Mouse (Mus musculus): Measurements from ENCODE around the gene Myh9. TPM values are rescaled to one million over a fixed set of nuclear protein-coding genes. Genes with fewer than 3 reads are reported as not detected.

Gene Myh9
- polyA plus RNA-seq, 1 experiment from 2014 or later: 55.4 TPM

DNA sequence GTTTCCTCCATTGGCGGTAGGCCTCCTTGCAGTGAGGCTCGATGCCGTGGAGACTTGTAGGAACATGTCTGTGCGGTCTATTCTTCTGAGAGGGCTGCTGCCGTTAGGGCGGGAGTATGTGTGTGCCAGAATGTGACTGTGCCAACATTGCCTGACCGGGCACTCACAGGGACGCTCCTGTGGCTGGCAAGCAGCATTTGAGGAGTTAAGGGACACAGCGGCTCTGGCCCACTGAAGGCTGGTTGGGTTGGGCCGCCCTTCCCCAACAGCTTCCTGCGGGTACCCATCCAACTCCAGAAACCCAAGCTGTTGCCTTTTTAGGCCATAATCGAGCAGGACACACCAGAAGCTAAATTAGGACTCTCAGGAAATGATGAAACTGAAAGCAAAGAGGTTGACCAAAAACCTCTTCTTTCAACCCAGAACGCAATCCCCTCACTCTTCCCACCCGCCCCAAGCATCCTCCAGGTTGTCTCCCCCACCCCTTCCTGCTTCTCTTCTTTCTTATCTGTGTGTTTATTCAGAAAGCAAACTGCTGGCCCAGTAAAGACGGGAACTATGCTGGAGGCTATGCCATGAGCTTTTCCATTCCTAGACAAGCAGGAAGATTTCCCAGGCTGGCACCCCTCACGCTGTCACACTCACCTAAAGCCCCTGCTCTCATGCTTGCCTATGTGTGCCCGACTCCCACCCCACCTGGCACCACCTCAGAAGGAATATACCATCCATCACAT is 25.9 kb downstream of the Myh9 start:
- Histone ChIP-seq H3K4me2 (replicated peaks; ENCODE audit: low read depth, low read length) (no peak overlapping the region), H3K9ac (replicated peaks; ENCODE audit: low read length) (peak overlapping the region; percentile 52)

DNA sequence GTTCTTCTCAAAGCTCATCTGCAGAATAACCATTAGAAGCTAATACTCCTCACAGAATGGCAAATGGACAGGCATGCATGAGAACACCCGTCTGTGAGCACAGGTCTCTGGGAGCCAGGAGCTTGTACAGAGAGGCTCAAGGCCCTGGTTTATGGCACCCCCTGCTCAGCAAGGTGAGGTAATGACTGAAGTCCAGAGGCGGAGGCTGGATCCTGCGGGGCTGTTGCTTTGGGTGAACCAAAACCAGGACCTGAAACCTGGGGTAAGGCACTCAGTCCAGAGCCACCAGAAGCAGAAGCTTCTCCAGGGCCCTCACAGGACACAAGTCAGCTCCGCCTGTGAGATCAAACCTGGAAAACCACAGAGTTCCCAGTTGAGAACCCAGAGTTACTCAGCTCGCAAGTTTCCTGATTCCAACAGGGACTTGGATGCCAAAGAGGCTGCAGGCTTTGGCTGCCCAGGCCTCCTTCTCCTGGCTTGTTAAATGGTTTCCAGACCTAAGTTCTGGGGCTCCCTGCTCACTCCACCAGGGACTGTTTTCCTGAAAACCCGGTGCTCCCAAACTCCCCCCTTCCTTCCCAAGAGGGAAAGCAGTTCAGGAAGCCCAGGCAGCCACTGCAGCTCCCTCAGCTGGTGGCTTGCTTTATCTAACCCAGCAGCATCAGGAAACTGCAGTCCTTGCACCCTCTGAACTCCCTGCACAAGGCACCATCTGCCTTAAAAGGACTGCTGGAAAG is 28.2 kb downstream of the Myh9 start:
- Histone ChIP-seq H3K4me1 (ENCODE audit: insufficient read depth, low read length) (peaks cover 63% of the 10 kb centered on the region), H3K4me2 (replicated peaks; ENCODE audit: low read depth, low read length) (no peak overlapping the region), H3K9ac (replicated peaks; ENCODE audit: low read length) (peak overlapping the region; percentile 17; the same call in 1 of the 2 replicates), H3K27me3 (ENCODE audit: insufficient read depth, low read length) (no peaks in the 10 kb centered on the region), H3K27ac (ENCODE audit: low read length) (peak overlapping the region; percentile 63), H3K9me3 (ENCODE audit: low read length) (no peaks in the 10 kb centered on the region), H3K4me3 (ENCODE audit: low read length) (no peak overlapping the region), H3K36me3 (ENCODE audit: insufficient read depth, low read length) (peaks cover 31% of the 10 kb centered on the region)
- ATAC-seq (ENCODE audit: low FRiP score, low TSS enrichment): no peak
- 58% methylated on average over 6 of the region's 6 CpGs for WGBS

More for the DNA sequence above, 25.9 kb downstream of the Myh9 start:
- Histone ChIP-seq H3K27me3 (ENCODE audit: insufficient read depth, low read length) (no peaks in the 10 kb centered on the region), H3K36me3 (ENCODE audit: insufficient read depth, low read length) (peaks cover 17% of the 10 kb centered on the region), H3K4me3 (ENCODE audit: low read length) (no peak overlapping the region), H3K9me3 (ENCODE audit: low read length) (no peaks in the 10 kb centered on the region), H3K27ac (ENCODE audit: low read length) (peak overlapping the region; percentile 64), H3K4me1 (ENCODE audit: insufficient read depth, low read length) (peaks cover 74% of the 10 kb centered on the region)
- ATAC-seq (ENCODE audit: low FRiP score, low TSS enrichment): no peak
- WGBS: 61% methylated on average over 17 of the region's 17 CpGs

DNA sequence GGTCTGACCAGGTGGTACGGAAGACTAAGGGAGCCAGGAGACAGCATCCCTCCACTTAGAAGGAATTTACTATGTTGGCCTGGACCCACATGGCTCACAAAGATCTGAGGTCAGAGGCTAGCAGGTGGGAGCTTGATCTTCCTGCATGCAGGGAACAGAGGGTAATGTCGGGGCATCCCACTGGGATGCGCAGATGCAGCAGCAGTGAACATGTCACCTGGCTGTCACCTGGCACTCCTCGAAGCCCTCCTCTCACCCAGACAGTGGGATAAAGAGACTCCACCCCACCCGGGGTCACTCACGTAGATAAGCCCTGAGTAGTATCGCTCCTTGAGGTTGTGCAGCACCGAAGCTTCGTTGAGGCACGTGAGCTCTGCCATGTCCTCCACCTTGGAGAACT is 29.4 kb downstream of the Myh9 start:
- Histone ChIP-seq H3K4me1 (ENCODE audit: insufficient read depth, low read length) (peaks cover 51% of the 10 kb centered on the region), H3K27me3 (ENCODE audit: insufficient read depth, low read length) (no peaks in the 10 kb centered on the region), H3K27ac (ENCODE audit: low read length) (no peak overlapping the region), H3K9me3 (ENCODE audit: low read length) (no peaks in the 10 kb centered on the region), H3K9ac (replicated peaks; ENCODE audit: low read length) (no peak overlapping the region), H3K4me2 (replicated peaks; ENCODE audit: low read depth, low read length) (no peak overlapping the region), H3K36me3 (ENCODE audit: insufficient read depth, low read length) (peaks cover 41% of the 10 kb centered on the region), H3K4me3 (ENCODE audit: low read length) (no peak overlapping the region)
- WGBS: 95% methylated on average over 10 of the region's 10 CpGs
- no peak for ATAC-seq (ENCODE audit: low FRiP score, low TSS enrichment)

DNA sequence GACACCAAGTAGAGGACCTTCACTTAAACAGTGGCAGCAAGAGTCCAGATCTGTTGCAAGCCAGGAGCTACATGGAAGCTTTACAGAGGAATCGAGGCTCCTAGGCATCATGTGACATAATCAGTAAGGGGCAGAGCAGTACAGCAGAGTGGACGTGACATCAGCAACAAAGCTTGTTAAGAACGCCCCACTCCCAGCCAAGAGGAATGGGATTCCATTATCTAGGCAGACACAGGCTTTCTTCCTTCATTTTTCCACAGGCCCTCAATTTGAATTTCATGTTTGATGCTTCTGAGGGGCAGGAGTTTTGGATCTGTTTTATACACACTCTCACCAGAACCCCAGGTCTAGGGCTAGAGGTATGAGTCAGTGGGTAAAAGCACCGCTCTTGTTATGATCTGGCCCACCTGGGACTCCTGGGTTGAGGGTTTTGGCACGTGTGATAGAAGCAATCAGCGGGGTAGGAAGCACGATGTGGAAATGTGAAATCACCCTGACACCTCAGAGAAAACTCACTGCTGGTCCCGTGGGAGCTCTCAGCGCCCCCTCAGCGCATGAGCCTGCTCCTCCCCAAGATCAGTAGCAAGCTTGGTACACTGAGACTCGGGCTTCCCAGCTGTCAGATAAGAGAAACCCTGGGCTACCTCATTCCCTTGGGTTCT is 30.7 kb downstream of the Myh9 start:
- WGBS: 78% methylated on average over 11 of the region's 11 CpGs
- peaks cover 51% of the 10 kb centered on the region for H3K36me3 ChIP-seq (ENCODE audit: insufficient read depth, low read length)
- no peak overlapping the region for H3K27ac ChIP-seq (ENCODE audit: low read length)
- peaks cover 37% of the 10 kb centered on the region for H3K4me1 ChIP-seq (ENCODE audit: insufficient read depth, low read length)
- no peak for ATAC-seq (ENCODE audit: low FRiP score, low TSS enrichment)
- H3K27me3 ChIP-seq (ENCODE audit: insufficient read depth, low read length): no peaks in the 10 kb centered on the region
- no peaks in the 10 kb centered on the region for H3K9me3 ChIP-seq (ENCODE audit: low read length)
- no peak overlapping the region for H3K4me2 ChIP-seq (replicated peaks; ENCODE audit: low read depth, low read length)
- no peak overlapping the region for H3K9ac ChIP-seq (replicated peaks; ENCODE audit: low read length)
- H3K4me3 ChIP-seq (ENCODE audit: low read length): no peak overlapping the region

DNA sequence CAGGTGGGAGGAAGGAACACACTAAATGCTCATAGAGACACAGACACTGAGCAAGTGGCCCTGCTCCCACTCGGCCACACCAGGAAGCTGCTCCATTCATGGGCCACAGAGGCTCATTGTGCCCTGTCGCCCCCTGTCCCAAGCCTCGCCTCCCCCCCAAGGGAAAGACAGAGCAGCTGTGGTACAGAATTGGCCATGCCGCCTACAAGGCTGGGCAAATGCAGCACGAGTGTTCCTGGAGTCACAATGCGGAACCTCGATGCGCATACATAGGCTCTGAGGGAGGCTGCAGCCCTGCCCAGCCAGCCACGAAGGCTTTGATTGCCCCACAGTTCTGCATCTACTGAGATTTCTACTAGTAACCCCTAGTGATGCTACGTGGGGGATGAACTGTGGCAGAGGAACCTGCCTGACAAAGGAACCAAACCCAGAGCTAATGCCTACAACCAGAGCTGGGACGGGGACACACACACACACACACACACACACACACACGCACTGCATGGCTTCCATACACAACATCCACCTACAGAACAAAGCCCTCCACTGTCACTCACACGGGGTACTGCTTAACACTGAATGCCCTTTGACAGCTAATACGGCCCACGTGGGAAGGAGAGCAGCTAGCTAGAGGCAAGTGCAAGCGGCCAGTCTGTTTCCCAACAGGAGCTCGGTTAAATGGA is 31.4 kb downstream of the Myh9 start:
- H3K4me1 ChIP-seq (ENCODE audit: insufficient read depth, low read length): peaks cover 30% of the 10 kb centered on the region
- WGBS: 63% methylated on average over 17 of the region's 17 CpGs
- no peak overlapping the region for H3K9ac ChIP-seq (replicated peaks; ENCODE audit: low read length)
- peaks cover 57% of the 10 kb centered on the region for H3K36me3 ChIP-seq (ENCODE audit: insufficient read depth, low read length)
- H3K27me3 ChIP-seq (ENCODE audit: insufficient read depth, low read length): no peaks in the 10 kb centered on the region
- no peak overlapping the region for H3K4me3 ChIP-seq (ENCODE audit: low read length)
- H3K27ac ChIP-seq (ENCODE audit: low read length): no peak overlapping the region
- H3K9me3 ChIP-seq (ENCODE audit: low read length): no peaks in the 10 kb centered on the region
- no peak overlapping the region for H3K4me2 ChIP-seq (replicated peaks; ENCODE audit: low read depth, low read length)
- ATAC-seq (ENCODE audit: low FRiP score, low TSS enrichment): peak; percentile 36; the same call in 1 of the 2 replicates

DNA sequence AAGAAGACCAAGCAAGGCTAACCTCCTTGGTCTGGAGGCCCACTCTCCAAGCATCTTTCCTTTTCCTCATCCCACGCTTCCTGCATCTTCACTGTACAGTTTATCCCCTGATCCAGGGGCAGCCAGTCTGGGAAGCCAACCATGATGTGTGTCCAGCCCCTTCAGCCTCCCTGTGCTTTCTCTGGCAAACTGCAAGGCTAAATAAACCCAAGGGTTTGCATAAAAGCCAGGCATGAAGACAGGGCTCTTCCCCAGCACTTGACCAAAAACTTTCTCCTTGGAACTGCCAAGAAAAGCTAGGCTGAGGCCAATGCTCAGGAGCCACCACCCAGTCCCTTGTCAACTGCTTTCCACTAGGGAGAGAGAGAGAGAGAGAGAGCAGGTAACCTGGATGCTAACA is 32.5 kb downstream of the Myh9 start:
- H3K9me3 ChIP-seq (ENCODE audit: low read length): no peaks in the 10 kb centered on the region
- no peak overlapping the region for H3K4me2 ChIP-seq (replicated peaks; ENCODE audit: low read depth, low read length)
- H3K9ac ChIP-seq (replicated peaks; ENCODE audit: low read length): no peak overlapping the region
- no peaks in the 10 kb centered on the region for H3K27me3 ChIP-seq (ENCODE audit: insufficient read depth, low read length)
- no peak overlapping the region for H3K4me3 ChIP-seq (ENCODE audit: low read length)
- 83% methylated on average over 1 of the region's 1 CpGs for WGBS
- no peak overlapping the region for H3K27ac ChIP-seq (ENCODE audit: low read length)
- H3K36me3 ChIP-seq (ENCODE audit: insufficient read depth, low read length): peaks cover 67% of the 10 kb centered on the region
- no peak for ATAC-seq (ENCODE audit: low FRiP score, low TSS enrichment)
- H3K4me1 ChIP-seq (ENCODE audit: insufficient read depth, low read length): peaks cover 21% of the 10 kb centered on the region

DNA sequence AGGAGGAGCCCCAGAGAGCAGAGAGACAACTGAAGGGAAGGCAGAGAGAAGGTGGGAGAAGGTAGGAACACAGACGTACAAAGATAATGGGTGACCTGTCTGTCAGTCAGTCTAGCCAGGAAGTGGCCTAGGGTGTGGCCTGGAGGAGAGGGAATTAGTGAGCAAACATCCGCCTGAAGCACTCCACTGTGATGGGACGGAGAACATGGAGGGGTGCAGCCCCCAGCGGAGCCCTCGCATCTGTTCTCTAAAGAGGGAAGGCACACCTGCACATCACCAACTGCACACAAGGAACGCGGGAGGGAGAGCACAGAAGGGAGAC is 34.8 kb downstream of the Myh9 start:
- H3K27ac ChIP-seq (ENCODE audit: low read length): no peak overlapping the region

DNA sequence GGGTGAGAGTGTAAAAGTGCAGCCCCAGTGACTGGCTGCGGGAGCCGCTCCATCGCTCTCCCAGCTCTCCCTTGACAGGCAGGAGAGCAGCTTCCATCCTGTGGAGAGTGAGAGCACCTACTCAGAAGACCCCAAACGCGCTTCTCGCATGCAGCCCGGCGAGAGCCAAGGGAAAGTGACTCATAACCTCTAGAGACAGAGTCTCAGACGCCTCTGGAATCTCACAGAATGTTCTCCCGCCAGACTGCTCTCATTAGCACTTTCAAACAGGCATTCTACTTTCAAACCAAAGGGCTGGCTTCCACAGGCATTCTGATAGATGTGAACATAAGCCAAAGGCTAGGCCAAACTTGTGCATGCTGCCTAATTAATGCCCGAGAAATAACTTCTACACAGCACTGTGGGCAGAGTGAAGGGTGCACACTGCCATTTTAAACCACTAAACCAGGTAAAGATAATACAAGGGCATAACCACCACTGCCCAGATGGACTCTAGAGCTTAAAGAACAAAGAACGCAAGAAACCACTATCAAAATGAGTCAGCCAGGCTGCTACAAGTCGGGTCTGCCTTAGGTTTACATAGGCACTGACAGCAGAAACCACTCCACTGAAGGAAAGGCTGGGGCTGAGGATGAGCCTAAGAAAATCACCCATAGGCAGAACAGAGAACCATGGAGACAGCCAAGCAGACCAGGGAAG is 35.3 kb downstream of the Myh9 start:
- H3K27ac ChIP-seq (ENCODE audit: low read length): no peak overlapping the region
- 77% methylated on average over 13 of the region's 13 CpGs for WGBS
- H3K4me1 ChIP-seq (ENCODE audit: insufficient read depth, low read length): peaks cover 12% of the 10 kb centered on the region
- no peak overlapping the region for H3K9ac ChIP-seq (replicated peaks; ENCODE audit: low read length)
- no peak overlapping the region for H3K4me2 ChIP-seq (replicated peaks; ENCODE audit: low read depth, low read length)
- no peak for ATAC-seq (ENCODE audit: low FRiP score, low TSS enrichment)
- H3K4me3 ChIP-seq (ENCODE audit: low read length): no peak overlapping the region
- H3K9me3 ChIP-seq (ENCODE audit: low read length): no peaks in the 10 kb centered on the region
- peaks cover 75% of the 10 kb centered on the region for H3K36me3 ChIP-seq (ENCODE audit: insufficient read depth, low read length)
- no peaks in the 10 kb centered on the region for H3K27me3 ChIP-seq (ENCODE audit: insufficient read depth, low read length)

More for the DNA sequence above, 34.8 kb downstream of the Myh9 start:
- no peak overlapping the region for H3K4me3 ChIP-seq (ENCODE audit: low read length)
- H3K36me3 ChIP-seq (ENCODE audit: insufficient read depth, low read length): peaks cover 76% of the 10 kb centered on the region
- H3K9ac ChIP-seq (replicated peaks; ENCODE audit: low read length): no peak overlapping the region
- H3K4me1 ChIP-seq (ENCODE audit: insufficient read depth, low read length): peaks cover 11% of the 10 kb centered on the region
- ATAC-seq (ENCODE audit: low FRiP score, low TSS enrichment): no peak
- whole genome bisulfite sequencing: 84% methylated on average over 7 of the region's 7 CpGs
- H3K9me3 ChIP-seq (ENCODE audit: low read length): no peaks in the 10 kb centered on the region
- no peak overlapping the region for H3K4me2 ChIP-seq (replicated peaks; ENCODE audit: low read depth, low read length)
- H3K27me3 ChIP-seq (ENCODE audit: insufficient read depth, low read length): no peaks in the 10 kb centered on the region

DNA sequence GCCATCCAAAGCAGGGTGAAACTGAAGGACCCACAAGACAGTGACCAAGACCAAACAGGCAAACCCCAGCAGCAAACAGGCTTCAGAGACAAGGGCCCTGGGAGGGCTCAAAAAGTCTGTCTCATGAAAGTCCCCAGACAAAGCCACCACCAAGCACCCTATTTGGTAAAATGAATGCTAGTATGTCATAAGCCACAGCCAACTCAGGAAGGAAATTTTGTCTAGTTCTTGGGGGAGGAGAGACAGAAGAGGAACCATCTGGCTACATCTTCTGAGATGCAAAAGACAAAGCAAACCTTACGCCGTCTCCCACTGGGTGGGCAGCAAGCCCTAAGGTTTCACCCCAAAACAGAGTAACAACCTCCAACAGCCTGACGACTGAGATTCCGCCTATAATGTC is 36.3 kb downstream of the Myh9 start:
- Histone ChIP-seq H3K27me3 (ENCODE audit: insufficient read depth, low read length) (no peaks in the 10 kb centered on the region), H3K9ac (replicated peaks; ENCODE audit: low read length) (no peak overlapping the region), H3K36me3 (ENCODE audit: insufficient read depth, low read length) (peaks cover 76% of the 10 kb centered on the region), H3K4me3 (ENCODE audit: low read length) (no peak overlapping the region), H3K9me3 (ENCODE audit: low read length) (no peaks in the 10 kb centered on the region), H3K27ac (ENCODE audit: low read length) (no peak overlapping the region), H3K4me1 (ENCODE audit: insufficient read depth, low read length) (peaks cover 16% of the 10 kb centered on the region), H3K4me2 (replicated peaks; ENCODE audit: low read depth, low read length) (no peak overlapping the region)
- 92% methylated on average over 4 of the region's 4 CpGs for WGBS
- no peak for ATAC-seq (ENCODE audit: low FRiP score, low TSS enrichment)
